Mouse (Mus musculus) CH12.LX (cell line): ENCODE measurements at regions not wholly inside any gene's neighbourhood (a gene's known extent, or its start where the extent isn't known, plus 50 kb on each side); places are given as distances from the start of the nearest gene placed in this dataset.

Source experiments
- CTCF ChIP-seq, 2 experiments: IDR thresholded peaks in 1 of 2; conservative IDR thresholded peaks in 1 of 2; 2 replicates each; pipeline ENCODE4 v1.5.1; 2011 to 2012; ENCODE audit warnings: low read depth in 2 of 2, low read length in 2 of 2, improper control_type of control experiment in 1 of 2, inconsistent platforms in 1 of 2, mild to moderate bottlenecking in 1 of 2, moderate library complexity in 1 of 2
- ELF1 ChIP-seq: IDR thresholded peaks from 2 replicates; pipeline ENCODE4 v1.6.1; 2014; ENCODE audit warnings: low read depth, mild to moderate bottlenecking, inconsistent platforms, low read length, improper control_type of control experiment
- EP300 ChIP-seq: IDR thresholded peaks from 2 replicates; pipeline ENCODE4 v1.6.1; 2011; ENCODE audit warnings: low read length, improper control_type of control experiment

GRCm38 (mm10) chr6:68256725-68257124 lies 721.1 kb upstream of the Tacstd2 start:
- TF ChIP-seq ELF1 = no peak
- no peak for TF ChIP-seq CTCF (conservative IDR thresholded peaks at IDR 0.05 in 1 of 2, IDR thresholded peaks at IDR 0.05 in 1 of 2; ENCODE audit: low read depth in 2 of 2, low read length in 2 of 2)
- TF ChIP-seq EP300 = peak; percentile 96
